Mouse (Mus musculus): ENCODE measurements around the gene Tmem74b. TPM values are rescaled to one million over a fixed set of nuclear protein-coding genes. Genes with fewer than 3 reads are reported as not detected.

Tmem74b gene
- polyA plus RNA-seq, 1 experiment, result not detected

DNA sequence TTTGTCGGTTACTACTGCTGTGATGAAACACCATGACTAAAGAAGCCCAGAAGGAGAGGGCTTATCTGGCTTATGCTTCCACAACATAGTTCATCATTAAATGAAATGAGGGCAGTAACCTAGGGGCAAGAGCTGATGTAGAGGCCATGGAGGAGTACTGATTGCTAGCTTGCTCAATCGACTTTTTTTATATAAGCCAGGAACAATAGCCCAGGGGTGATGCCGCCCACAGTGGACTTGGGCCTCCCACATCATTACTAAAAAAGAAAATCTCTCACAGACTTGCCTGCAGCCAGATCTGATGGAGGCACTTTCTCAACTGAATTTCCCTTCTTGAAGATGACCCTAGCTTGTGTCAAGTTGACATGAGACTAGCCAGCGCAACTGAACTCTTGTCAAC, 18.8 kb upstream of the Tmem74b start:
- no peak overlapping the region for H3K4me3 ChIP-seq (replicated peaks; ENCODE audit: control insufficient read depth, low read depth, low read length)
- no peaks in the 10 kb centered on the region for H3K4me1 ChIP-seq (ENCODE audit: control insufficient read depth, insufficient read depth, low read length)
- no peak for TF ChIP-seq CTCF (IDR thresholded peaks at IDR 0.05; ENCODE audit: control insufficient read depth, insufficient read depth, low read length)
- TF ChIP-seq POLR2A (IDR thresholded peaks at IDR 0.05; ENCODE audit: borderline replicate concordance, control insufficient read depth, low read depth, low read length), result no peak
- WGBS, result 71% methylated on average over 4 of the region's 4 CpGs
- no peak overlapping the region for H3K27ac ChIP-seq (ENCODE audit: control insufficient read depth, insufficient read depth, low read depth, low read length, poor library complexity)

DNA sequence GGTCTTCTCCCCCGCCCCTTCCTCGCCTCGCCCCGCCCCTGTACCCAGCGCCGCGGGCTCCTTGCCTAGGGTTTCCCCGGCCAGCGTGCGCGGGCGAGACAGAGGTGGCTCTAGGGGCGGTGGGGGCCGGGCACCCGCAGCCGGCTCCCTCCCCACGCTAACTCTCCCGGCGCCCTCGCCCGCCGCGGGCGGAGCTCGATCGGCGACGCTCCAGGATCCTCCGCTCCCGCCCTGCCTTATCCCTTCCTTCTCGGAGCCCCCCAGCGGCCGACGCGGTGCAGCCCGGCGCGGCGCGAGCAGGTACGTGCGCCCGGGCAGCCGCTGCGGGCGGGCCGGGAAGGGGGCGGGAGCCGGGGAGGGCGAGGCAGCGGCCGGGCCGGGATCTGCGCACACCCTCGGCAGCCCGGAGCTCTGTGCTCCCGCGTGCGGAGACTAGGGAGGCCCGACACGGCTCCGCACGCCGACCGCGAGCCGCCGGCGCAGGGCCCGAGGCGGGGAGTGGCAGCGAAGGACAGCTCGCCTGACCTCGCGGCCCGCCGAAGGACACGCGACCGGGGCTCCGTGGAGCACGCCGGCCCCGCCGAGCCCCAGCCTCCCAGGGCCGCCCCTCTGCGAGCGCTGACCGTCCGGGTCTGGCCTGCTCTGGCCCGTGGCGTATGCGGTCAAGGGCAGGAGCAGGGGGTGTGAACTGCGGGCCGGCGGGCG, 490 bp downstream of the Tmem74b start:
- TF ChIP-seq CTCF (IDR thresholded peaks at IDR 0.05; ENCODE audit: control insufficient read depth, insufficient read depth, low read length) (no peak), POLR2A (IDR thresholded peaks at IDR 0.05; ENCODE audit: borderline replicate concordance, control insufficient read depth, low read depth, low read length) (no peak)
- WGBS, result 1% methylated on average over 96 of the region's 97 CpGs
- Histone ChIP-seq H3K4me3 (replicated peaks; ENCODE audit: control insufficient read depth, low read depth, low read length) (no peak overlapping the region), H3K4me1 (ENCODE audit: control insufficient read depth, insufficient read depth, low read length) (no peaks in the 10 kb centered on the region; the same call in 1 of the 2 replicates), H3K27ac (ENCODE audit: control insufficient read depth, insufficient read depth, low read depth, low read length, poor library complexity) (no peak overlapping the region; the same call in 1 of the 2 replicates)

DNA sequence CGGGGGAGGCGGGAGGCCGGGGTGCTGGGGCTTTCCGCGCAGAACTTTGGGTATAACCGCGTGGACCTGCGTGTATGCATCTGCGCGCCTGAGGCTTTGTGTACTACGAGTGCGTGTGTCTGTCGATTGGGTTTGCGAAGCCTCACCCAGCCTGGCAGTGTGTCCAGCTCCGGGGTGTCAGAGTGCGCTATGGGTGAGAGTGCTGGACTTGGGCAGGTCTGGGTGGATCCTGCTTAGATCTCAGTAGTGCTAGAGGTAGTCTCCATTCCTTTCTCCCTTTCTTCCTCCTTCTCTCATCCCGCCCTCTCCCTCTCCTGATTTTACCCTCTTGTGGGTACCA, 1.0 kb downstream of the Tmem74b start:
- Histone ChIP-seq H3K4me3 (replicated peaks; ENCODE audit: control insufficient read depth, low read depth, low read length) (no peak overlapping the region), H3K27ac (ENCODE audit: control insufficient read depth, insufficient read depth, low read depth, low read length, poor library complexity) (no peak overlapping the region), H3K4me1 (ENCODE audit: control insufficient read depth, insufficient read depth, low read length) (no peaks in the 10 kb centered on the region; the same call in 1 of the 2 replicates)
- WGBS, result 7% methylated on average over 17 of the region's 17 CpGs
- TF ChIP-seq CTCF (IDR thresholded peaks at IDR 0.05; ENCODE audit: control insufficient read depth, insufficient read depth, low read length), result no peak
- TF ChIP-seq POLR2A (IDR thresholded peaks at IDR 0.05; ENCODE audit: borderline replicate concordance, control insufficient read depth, low read depth, low read length), result no peak

DNA sequence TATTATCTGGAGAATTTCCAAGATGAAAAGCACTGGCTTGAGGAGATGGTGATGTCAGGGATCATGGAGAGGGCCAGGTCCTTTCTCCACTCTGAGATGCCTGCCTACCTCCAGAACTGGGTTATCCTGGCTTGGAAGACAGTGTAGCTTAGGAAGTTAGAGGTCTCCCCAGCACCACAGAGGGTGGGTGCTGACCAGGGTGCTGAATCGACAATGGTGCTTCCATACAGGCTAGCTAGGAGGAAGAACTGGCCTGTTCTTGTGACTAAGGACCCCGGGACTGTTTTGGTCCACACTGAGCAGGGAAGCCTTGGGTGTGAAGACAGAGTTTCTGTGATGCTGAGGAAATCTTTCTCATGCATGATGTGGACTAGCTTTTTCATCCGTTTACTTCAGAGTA, 10.8 kb downstream of the Tmem74b start:
- Histone ChIP-seq H3K27ac (ENCODE audit: control insufficient read depth, insufficient read depth, low read depth, low read length, poor library complexity) (no peak overlapping the region), H3K4me3 (replicated peaks; ENCODE audit: control insufficient read depth, low read depth, low read length) (no peak overlapping the region), H3K4me1 (ENCODE audit: control insufficient read depth, insufficient read depth, low read length) (no peaks in the 10 kb centered on the region)
- WGBS, result 34% methylated on average over 3 of the region's 3 CpGs
- TF ChIP-seq CTCF (IDR thresholded peaks at IDR 0.05; ENCODE audit: control insufficient read depth, insufficient read depth, low read length) (no peak), POLR2A (IDR thresholded peaks at IDR 0.05; ENCODE audit: borderline replicate concordance, control insufficient read depth, low read depth, low read length) (no peak)

DNA sequence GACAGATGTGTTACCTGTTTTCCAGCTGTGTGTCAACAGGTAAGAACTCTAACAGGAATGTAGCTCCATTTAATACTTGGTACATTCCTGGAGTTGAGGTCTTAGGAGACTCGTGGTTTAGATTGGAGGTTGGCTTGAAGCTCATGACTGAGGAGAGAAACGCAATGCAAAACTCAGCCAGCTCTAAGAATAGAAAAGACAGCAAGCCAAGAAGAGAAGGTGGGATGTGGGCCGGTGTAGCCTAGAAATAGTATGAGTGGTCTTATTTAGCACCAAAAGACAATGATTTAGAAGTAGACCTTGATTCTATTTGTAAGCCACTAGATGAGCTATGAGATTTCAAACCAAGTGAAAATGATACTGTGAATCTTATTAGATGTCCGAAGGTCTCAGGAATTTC, 13.7 kb downstream of the Tmem74b start:
- Histone ChIP-seq H3K4me3 (replicated peaks; ENCODE audit: control insufficient read depth, low read depth, low read length) (no peak overlapping the region), H3K4me1 (ENCODE audit: control insufficient read depth, insufficient read depth, low read length) (no peaks in the 10 kb centered on the region), H3K27ac (ENCODE audit: control insufficient read depth, insufficient read depth, low read depth, low read length, poor library complexity) (no peak overlapping the region)
- TF ChIP-seq CTCF (IDR thresholded peaks at IDR 0.05; ENCODE audit: control insufficient read depth, insufficient read depth, low read length), result no peak
- TF ChIP-seq POLR2A (IDR thresholded peaks at IDR 0.05; ENCODE audit: borderline replicate concordance, control insufficient read depth, low read depth, low read length), result no peak
- WGBS, result 86% methylated on average over 4 of the region's 4 CpGs

DNA sequence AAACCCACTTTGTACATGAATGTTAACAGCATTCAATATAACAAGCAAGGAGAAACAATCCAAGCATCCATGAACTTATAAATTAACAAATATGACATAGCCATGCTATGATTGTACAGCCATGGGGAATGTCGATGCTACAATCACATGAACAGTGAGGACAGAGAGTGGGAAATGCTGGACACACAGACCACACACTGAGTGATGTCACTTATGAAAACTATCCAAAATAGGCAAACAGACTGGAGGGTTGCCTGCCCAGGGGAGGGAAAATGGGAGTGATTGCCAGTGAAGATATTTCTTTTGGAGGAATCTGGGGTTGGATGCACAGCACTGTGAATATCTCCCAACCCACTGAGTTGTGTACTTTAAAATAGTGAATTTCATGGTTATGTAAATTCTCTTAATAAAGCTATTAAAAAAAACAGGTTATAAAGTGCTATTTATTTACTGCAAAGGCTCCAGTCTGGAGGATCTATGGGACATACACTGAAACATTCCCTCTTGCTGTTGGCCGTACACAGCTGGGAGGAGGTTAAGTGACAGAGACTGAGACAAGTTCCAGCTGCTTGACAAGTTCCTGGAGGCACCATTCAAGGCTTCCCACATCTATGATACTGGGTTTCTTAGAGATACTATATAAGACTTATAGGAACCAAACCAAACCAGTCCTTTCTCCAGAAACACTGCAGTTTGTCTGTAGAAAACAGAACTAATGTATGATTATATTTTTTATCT, 14.7 kb downstream of the Tmem74b start:
- Histone ChIP-seq H3K27ac (ENCODE audit: control insufficient read depth, insufficient read depth, low read depth, low read length, poor library complexity) (no peak overlapping the region), H3K4me1 (ENCODE audit: control insufficient read depth, insufficient read depth, low read length) (no peaks in the 10 kb centered on the region), H3K4me3 (replicated peaks; ENCODE audit: control insufficient read depth, low read depth, low read length) (no peak overlapping the region)
- TF ChIP-seq CTCF (IDR thresholded peaks at IDR 0.05; ENCODE audit: control insufficient read depth, insufficient read depth, low read length) (no peak), POLR2A (IDR thresholded peaks at IDR 0.05; ENCODE audit: borderline replicate concordance, control insufficient read depth, low read depth, low read length) (no peak)
- 88% methylated on average over 2 of the region's 2 CpGs for WGBS

DNA sequence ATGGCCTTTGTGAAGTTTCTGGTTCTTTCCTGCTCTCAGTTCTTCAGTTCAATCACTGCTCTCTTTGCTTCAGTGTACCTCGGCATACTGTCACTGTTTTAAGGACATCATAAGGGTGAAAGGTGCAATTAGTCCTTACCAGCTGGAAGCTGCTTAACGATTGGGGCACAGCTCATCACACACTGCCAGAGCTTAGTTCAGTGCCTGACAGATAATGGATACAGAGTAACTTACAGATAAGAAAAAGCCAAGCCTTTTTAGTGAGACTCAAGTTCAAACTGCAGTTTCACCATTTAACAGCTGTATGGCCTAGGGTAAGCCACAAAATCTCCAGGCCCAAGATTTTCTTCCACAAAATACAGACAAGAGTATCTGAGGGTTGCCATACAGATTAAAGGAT, 22.3 kb downstream of the Tmem74b start:
- Histone ChIP-seq H3K27ac (ENCODE audit: control insufficient read depth, insufficient read depth, low read depth, low read length, poor library complexity) (no peak overlapping the region), H3K4me3 (replicated peaks; ENCODE audit: control insufficient read depth, low read depth, low read length) (no peak overlapping the region), H3K4me1 (ENCODE audit: control insufficient read depth, insufficient read depth, low read length) (no peaks in the 10 kb centered on the region; the same call in 1 of the 2 replicates)
- no peak for TF ChIP-seq CTCF (IDR thresholded peaks at IDR 0.05; ENCODE audit: control insufficient read depth, insufficient read depth, low read length)
- TF ChIP-seq POLR2A (IDR thresholded peaks at IDR 0.05; ENCODE audit: borderline replicate concordance, control insufficient read depth, low read depth, low read length), result no peak
- 70% methylated on average over 2 of the region's 2 CpGs for WGBS

DNA sequence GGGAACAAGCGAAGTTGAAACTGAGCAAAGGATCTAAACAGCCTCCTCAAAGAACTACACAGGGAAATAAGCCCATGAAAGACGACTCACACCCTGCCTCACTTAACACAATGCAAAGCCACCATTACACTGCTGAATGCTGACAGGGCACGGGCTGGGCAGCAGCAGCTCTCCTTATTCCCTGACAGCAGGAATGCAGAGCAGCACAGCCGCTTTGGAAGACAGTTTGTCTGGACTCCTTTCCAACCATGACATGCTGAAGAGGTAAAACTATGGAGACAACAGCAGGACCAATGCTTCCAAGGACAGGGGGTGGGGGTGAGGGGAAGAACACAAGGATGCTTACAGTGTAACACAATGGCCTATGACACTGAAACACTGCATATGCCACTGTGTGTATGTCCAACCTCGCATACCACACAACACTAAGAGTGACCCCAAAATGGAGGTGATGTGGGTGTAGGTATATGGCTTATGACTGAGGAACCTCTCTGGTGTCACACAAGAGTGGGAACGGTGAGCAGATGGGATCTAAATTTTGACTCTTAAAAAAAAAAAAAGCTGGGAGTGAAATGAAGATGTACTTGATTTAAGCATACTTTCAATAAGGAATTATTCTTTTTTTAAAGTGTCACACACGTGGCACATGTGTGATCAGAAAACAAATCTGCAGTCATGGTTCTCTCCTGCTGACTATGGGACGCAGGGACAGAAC, 31.5 kb downstream of the Tmem74b start:
- WGBS, result 92% methylated on average over 8 of the region's 8 CpGs
- Histone ChIP-seq H3K4me3 (replicated peaks; ENCODE audit: control insufficient read depth, low read depth, low read length) (no peak overlapping the region), H3K4me1 (ENCODE audit: control insufficient read depth, insufficient read depth, low read length) (no peaks in the 10 kb centered on the region), H3K27ac (ENCODE audit: control insufficient read depth, insufficient read depth, low read depth, low read length, poor library complexity) (no peak overlapping the region)
- no peak for TF ChIP-seq CTCF (IDR thresholded peaks at IDR 0.05; ENCODE audit: control insufficient read depth, insufficient read depth, low read length)
- TF ChIP-seq POLR2A (IDR thresholded peaks at IDR 0.05; ENCODE audit: borderline replicate concordance, control insufficient read depth, low read depth, low read length), result no peak
